Mouse (Mus musculus) hindbrain, embryonic 10.5 days (tissue): ENCODE data around the gene Omt2b. TPM values are rescaled to one million over a fixed set of nuclear protein-coding genes. Genes with fewer than 3 reads are reported as not detected.
"Not testable (repeated sequence)": the region's sequence is repeated elsewhere in the genome, so short reads cannot be mapped to it uniquely, and the experiment has no call there.

Source experiments
- DNase-seq: peaks from one replicate; pipeline ENCODE4 v3.0.0-alpha.2; 2017; ENCODE audit warnings: low spot score
- H3K27ac ChIP-seq: fragments of 300-500 bp; sonication (generic); 2 replicates; pipeline ENCODE4 v1.5.1; 2016; ENCODE audit warnings: mild to moderate bottlenecking, moderate library complexity
- H3K27me3 ChIP-seq: fragments of 300-500 bp; sonication (generic); 2 replicates; pipeline ENCODE4 v1.6.1; 2016; ENCODE audit warnings: mild to moderate bottlenecking; ENCODE audit not compliant: poor library complexity, insufficient read depth, severe bottlenecking
- H3K36me3 ChIP-seq: fragments of 300-500 bp; sonication (generic); 2 replicates; pipeline ENCODE4 v1.6.1; 2016; ENCODE audit warnings: mild to moderate bottlenecking, moderate library complexity
- H3K4me1 ChIP-seq: fragments of 300-500 bp; sonication (generic); replicated peaks from 2 replicates; pipeline ENCODE4 v1.6.1; 2016; ENCODE audit warnings: mild to moderate bottlenecking
- H3K4me3 ChIP-seq: fragments of 300-500 bp; sonication (generic); 2 replicates; pipeline ENCODE4 v1.5.1; 2016; ENCODE audit warnings: mild to moderate bottlenecking, moderate library complexity
- H3K9me3 ChIP-seq: fragments of 300-500 bp; sonication (generic); 2 replicates; pipeline ENCODE4 v1.6.1; 2016; ENCODE audit warnings: mild to moderate bottlenecking, moderate library complexity
- WGBS: fragments of 180-500 bp; shearing (Covaris S2); methylation state at CpG from one replicate; pipeline ENCODE4 v1.1.7; 2016; 5-methylcytosine and 5-hydroxymethylcytosine counted together
- polyA plus RNA-seq: library from polyadenylated mRNA; unstranded; fragments of >200 nt; fragmentation: Nextera tagmentation; extraction: Ambion mirVana; gene quantifications from 2 replicates; pipeline ENCODE4 v1.2.1, GENCODE M21; 2016

The Omt2b gene
- polyA plus RNA-seq, 1 experiment from 2014 or later = not detected

DNA sequence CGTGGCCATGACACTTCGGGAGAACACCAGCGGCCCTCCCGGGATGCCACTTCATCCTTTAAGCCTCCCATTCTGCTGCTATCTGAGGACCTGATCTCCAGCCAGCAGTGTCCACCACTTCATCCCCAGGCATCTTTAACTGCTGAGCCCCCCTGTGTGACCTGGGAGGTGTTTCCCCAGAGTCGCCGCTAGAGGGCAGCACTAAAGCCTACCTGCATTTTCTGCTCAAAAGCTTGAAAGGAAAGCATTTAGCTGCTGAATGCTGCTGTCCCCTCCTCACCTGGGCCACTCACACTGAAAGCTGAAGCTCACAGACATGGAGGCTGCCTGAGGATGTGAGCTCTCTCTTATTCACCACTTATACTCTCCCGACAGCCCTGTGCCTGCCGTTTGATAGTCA lies 12.9 kb downstream of the Omt2b start:
- H3K27me3 ChIP-seq, H3K4me1 ChIP-seq, H3K4me3 ChIP-seq, H3K27ac ChIP-seq, H3K9me3 ChIP-seq, H3K36me3 ChIP-seq: not testable (repeated sequence)
- peak; percentile 63 for DNase-seq
- WGBS = 15% methylated on average over 8 of the region's 8 CpGs

DNA sequence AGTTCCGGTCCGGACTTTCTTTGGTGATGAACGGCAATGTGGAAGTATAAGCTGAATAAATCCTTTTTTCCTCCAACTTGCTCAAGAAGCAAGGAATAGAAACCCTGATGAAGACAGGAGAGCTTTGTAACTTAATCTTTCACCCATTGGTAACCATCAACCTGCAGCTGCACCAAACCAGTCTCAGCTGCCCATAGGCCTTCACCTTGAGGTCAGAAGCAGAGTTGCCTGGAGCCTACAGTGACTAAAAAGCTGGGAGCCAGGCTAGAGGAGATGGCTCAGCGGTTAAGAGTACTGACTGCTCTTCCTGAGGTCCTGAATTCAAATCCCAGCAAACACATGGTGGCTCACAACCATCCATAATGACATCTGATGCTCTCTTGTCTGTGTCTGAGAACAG lies 15.1 kb downstream of the Omt2b start:
- not testable (repeated sequence) for H3K4me3 ChIP-seq, H3K36me3 ChIP-seq, H3K27me3 ChIP-seq, H3K4me1 ChIP-seq, H3K9me3 ChIP-seq, DNase-seq, H3K27ac ChIP-seq
- 86% methylated on average over 4 of the region's 4 CpGs for WGBS

DNA sequence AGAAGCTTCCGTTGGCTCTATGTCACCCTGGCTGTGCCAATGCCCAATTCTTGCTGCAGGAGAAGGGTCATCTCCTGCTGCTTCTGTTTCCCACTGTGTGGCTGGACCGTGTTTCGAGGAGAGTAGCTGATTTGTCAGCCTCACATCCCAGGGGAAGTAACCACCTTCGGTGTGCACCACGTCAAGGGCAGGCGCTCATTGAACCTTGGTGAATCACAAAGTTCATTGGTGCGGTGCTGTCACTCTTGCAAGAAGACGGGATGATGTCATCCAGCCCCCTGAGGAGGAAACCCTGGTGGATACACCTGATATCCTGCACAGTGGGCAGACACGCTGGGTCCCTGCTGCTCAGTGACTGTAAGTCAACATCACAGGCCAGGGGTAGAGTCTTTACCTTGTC lies 15.7 kb downstream of the Omt2b start:
- not testable (repeated sequence) for H3K36me3 ChIP-seq, H3K4me1 ChIP-seq, H3K27me3 ChIP-seq, H3K9me3 ChIP-seq, H3K4me3 ChIP-seq, H3K27ac ChIP-seq, DNase-seq
- WGBS = 89% methylated on average over 9 of the region's 9 CpGs

DNA sequence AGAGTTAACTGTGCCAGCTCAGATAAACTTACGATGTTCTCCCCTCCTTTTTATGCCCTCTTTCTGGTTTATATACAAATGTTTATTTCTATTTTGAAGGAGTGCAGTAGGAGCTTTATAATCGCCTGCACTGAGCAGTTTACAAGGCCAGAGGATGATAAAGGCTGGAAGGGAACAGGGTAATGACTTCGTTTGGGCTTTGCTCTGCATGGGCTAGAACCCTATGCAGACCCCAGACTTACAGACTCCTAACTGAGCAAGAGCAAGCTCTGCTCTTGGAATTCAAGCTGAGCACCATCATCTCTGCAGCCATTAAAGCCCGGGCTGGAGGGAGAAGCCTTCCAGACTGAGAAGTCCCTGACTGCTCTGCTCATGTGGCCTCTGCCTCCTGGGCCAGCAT lies 17.8 kb downstream of the Omt2b start:
- not testable (repeated sequence) for H3K4me3 ChIP-seq, H3K9me3 ChIP-seq, H3K27me3 ChIP-seq, H3K4me1 ChIP-seq, H3K36me3 ChIP-seq, DNase-seq, H3K27ac ChIP-seq
- WGBS = 74% methylated on average over 4 of the region's 4 CpGs

DNA sequence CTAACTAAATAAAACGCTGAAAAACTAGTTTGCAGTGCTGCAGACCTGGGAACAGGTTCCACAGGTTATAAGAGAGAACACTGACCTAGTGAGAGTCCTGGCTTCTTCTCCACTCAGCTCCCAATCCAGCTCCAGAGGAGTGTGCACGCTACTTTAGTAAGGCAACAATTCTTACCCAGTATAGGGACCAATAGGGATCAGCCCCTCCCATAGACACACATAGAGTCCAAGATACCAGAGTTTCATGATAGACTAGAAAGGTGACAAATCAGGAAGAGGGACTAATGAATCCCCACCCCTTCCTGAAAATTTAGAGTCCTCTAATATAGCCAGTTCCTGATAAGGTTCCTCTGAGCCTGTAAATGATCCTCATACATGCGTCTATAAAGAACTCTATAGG lies 19.6 kb downstream of the Omt2b start:
- no peak for DNase-seq
- WGBS = 78% methylated on average over 3 of the region's 3 CpGs
- Histone ChIP-seq H3K9me3 (no peaks in the 10 kb centered on the region), H3K4me3 (no peak overlapping the region), H3K27me3 (no peaks in the 10 kb centered on the region; the same call in 1 of the 2 replicates), H3K4me1 (no peaks in the 10 kb centered on the region), H3K36me3 (no peaks in the 10 kb centered on the region), H3K27ac (no peak overlapping the region)

DNA sequence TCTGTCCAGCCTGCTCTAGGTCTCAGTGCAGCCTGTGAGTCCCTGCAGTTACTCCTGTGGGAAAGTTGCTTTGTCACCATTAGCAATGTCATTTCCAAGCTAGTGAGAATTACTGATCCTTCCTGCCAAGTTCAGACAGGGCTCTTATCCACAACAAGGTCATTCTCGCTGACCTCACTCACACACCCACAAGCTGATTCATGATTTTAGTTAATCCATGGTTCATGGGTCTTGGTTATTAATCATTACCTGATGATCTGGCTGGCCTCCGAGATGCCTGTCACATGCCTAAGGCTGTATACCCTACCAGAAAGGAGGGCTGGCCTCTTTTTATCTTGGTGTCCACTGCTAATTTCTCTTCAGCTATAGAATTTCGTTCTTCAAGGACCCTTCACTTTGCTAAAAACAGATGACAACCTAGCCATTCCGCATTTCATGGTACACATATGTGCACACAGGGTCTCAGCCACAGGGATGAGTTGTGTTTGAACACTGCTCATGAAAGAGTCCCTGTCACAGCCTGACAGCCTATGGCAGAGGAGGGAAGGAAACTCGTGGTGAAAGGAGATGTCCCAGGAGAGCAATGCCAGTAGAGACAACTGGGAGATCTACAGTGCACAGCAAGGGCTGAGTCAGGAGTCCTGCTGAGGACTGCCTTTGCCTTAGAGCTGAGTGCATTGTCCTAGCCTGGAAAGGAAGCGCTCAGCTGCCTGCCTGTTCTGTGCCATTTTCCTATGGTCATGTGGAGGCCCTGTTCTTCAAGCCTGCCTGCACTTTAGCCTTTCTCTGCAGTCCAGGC lies 21.0 kb downstream of the Omt2b start:
- H3K27ac ChIP-seq, H3K27me3 ChIP-seq, H3K4me3 ChIP-seq, H3K9me3 ChIP-seq, DNase-seq, H3K36me3 ChIP-seq, H3K4me1 ChIP-seq: not testable (repeated sequence)
- 71% methylated on average over 6 of the region's 6 CpGs for WGBS

DNA sequence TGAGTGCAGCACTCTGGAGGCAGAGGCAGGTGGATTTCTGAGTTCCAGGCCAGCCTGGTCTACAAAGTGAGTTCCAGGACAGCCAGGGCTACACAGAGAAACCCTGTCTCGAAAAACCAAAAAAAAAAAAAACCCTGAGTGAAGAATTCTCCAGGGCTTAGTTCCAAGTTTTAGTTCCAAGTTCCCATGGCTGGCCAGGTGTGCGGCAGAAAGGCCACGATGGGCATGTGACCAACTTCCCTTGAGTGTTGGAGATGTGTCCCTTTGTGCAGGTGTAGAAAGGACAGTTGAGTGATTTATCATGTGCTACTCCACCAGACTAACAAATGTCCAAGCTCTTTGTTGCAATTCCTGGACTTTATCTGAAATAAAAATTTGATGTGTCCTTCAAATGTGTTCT lies 21.8 kb downstream of the Omt2b start:
- H3K27ac ChIP-seq, H3K9me3 ChIP-seq, DNase-seq, H3K27me3 ChIP-seq, H3K4me3 ChIP-seq, H3K4me1 ChIP-seq, H3K36me3 ChIP-seq: not testable (repeated sequence)
- WGBS = 88% methylated on average over 3 of the region's 3 CpGs

DNA sequence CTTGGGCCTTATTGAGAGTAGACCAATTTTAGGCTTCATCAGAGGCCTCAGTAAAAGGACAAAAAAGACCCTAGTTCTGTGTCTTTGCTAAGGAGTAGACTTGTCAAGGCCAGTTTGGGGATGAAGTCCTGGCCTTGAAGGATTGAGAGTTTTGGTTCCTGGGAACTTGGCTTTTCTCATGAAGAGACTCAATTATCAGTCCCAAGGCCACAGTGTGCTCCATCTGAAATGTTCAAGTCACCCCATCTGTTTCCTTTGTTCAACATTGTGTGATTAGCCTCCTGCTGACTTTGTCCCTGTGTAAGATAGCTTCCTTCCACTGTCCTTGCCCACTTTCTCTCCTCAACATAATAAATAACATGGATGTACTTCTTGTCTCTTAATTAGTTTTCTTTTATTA lies 22.6 kb downstream of the Omt2b start:
- not testable (repeated sequence) for H3K4me1 ChIP-seq, H3K4me3 ChIP-seq, H3K27ac ChIP-seq, H3K36me3 ChIP-seq, H3K9me3 ChIP-seq, H3K27me3 ChIP-seq, DNase-seq

DNA sequence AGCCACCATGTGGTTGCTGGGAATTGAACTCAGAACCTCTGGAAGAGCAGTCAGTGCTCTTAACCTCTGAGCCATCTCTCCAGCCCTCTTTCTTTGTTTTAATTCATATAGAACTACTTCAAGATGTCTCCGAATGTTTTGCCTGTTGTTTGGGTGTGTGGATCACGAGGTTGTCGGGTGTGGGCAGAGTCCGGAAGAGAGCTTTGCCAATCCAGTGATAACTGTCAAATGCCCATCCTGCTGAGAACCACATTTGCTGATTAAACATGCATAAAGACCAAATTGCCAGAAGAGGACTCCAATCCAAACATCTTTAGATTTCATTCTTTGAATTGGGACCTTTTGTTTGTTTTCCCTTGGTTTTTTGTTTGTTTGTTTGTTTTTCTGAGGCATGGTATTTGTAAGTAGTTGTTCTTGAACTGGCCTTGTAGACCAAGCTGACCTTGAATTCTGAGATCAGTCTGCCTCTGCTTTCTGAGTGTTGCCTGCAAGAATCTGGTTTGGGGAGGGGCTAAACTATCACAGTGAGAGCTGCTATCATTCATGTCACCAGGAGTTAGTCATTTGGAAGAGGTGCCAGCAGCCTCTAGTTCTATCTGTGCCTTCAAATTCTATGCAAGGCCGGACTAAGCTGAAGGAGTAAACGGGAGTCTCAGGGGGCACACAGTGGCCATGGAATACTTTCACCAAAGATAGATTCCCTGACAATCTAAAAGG lies 24.3 kb downstream of the Omt2b start:
- 88% methylated on average over 6 of the region's 6 CpGs for WGBS
- no peaks in the 10 kb centered on the region for H3K36me3 ChIP-seq

DNA sequence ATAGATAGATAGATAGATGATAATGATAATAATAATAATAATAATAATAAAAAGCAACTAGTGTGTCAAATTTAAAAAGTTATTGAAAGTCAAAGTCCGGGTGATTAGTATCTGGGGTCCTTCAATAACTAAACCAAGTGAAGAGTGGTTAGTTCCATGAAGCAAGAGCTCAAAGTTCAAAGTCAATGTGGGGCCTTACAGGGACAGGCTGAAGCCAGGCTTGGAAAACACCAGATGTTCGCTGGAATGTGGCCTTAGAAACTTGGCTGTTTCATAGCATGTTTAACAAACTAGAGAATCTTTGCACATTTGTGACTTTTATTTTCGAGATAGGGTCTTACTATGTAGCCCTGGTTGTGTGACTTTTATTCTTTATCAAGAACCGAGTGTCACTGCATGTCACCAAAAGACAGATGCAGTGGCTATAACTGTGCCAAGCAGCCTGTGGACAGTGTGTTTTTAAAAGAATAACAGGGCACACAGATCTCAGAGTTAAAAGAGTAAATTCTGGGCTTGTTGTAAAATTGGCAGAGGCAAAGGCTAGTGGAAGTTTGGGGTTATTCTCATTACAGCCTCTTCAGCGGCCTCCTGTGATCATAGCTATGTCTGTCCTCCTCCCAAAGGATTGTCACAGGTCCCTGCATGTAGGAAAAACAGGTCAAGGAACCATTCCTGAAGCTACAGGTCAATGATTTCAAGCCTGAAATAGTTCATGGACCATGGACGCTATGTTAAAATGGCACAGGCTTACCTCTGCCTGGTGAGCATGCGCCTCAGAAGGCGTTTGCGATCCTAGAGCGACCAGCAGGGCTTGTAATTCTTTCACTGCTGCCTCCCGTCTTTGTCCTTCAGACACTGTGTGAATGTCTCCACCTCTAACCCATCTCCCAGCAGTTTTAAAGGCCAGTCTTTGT lies 27.5 kb downstream of the Omt2b start:
- H3K27ac ChIP-seq = no peak overlapping the region
- H3K4me1 ChIP-seq = no peaks in the 10 kb centered on the region
- 81% methylated on average over 11 of the region's 11 CpGs for WGBS
- no peaks in the 10 kb centered on the region for H3K9me3 ChIP-seq
- H3K4me3 ChIP-seq = no peak overlapping the region
- H3K36me3 ChIP-seq = no peaks in the 10 kb centered on the region
- no peaks in the 10 kb centered on the region for H3K27me3 ChIP-seq
- DNase-seq = no peak

More for the DNA sequence above, 24.3 kb downstream of the Omt2b start:
- Histone ChIP-seq H3K4me1 (no peaks in the 10 kb centered on the region), H3K9me3 (no peaks in the 10 kb centered on the region), H3K27me3 (no peaks in the 10 kb centered on the region; the same call in 1 of the 2 replicates), H3K27ac (no peak overlapping the region), H3K4me3 (no peak overlapping the region)
- no peak for DNase-seq

DNA sequence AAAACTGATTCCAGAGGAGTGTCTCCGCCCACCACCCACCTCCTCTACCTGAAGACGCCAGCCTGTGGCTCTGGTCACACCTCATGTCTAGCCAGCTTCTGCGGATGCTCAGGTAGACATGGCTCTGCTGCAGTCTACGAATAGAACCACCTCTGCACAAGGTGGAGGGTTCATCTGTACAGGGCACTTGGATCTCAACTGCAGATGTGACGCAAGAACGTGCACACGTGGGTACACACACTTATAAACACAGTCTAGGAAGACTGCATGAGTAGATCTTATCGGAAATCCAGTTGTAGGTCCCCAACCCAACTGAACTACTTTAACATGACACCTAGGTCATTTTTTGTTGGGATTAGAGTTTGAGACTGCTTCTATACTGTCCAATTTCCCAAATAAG lies 28.2 kb downstream of the Omt2b start, which contains the start of gene Gsta2:
Gene Gsta2 (minus strand): TSS at position 178 of the 400 bp plus-strand sequence.
- H3K27ac ChIP-seq = no peak within 1 kb of the TSS
- no peak for DNase-seq
- 90% methylated on average over 8 of the region's 8 CpGs for WGBS
- H3K9me3 ChIP-seq = no peaks in the 10 kb centered on the region
- no peaks in the 10 kb centered on the region for H3K4me1 ChIP-seq
- no peaks in the 10 kb centered on the region for H3K36me3 ChIP-seq
- no peak within 1 kb of the TSS for H3K4me3 ChIP-seq
- no peaks in the 10 kb centered on the region for H3K27me3 ChIP-seq

DNA sequence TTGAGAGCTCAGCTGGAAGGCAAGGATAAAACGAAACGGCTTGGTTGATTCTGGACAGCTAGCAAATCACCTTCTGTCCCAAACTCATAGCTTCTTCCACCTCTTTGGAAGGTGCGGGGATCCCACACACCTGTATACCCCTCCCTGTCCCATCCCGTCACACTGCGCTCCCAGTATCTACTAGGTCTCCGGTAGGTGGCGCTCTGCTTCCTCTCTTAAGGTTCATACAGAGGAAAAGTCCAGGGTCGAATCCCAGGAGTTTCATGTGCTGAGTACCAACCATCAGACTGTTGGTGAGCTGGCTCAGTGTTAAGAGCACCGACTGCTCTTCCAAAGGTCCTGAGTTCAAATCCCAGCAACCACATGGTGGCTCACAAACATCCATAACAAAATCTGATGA lies 30.7 kb downstream of the Omt2b start:
- no peaks in the 10 kb centered on the region for H3K4me1 ChIP-seq
- peak; percentile 63 for DNase-seq
- no peak overlapping the region for H3K4me3 ChIP-seq
- H3K27me3 ChIP-seq = no peaks in the 10 kb centered on the region
- WGBS = 18% methylated on average over 9 of the region's 9 CpGs
- H3K36me3 ChIP-seq = no peaks in the 10 kb centered on the region
- no peak overlapping the region for H3K27ac ChIP-seq
- no peaks in the 10 kb centered on the region for H3K9me3 ChIP-seq
